Mouse (Mus musculus): ENCODE data around the gene Dlgap1. TPM values are rescaled to one million over a fixed set of nuclear protein-coding genes. Genes with fewer than 3 reads are reported as not detected.

Gene Dlgap1
- polyA plus RNA-seq, 1 experiment from 2014 or later: 0.39 TPM

- ATAC-seq (replicated peaks; ENCODE audit: extremely low read depth, insufficient read depth, low FRiP score): no peak
- H3K9ac ChIP-seq (ENCODE audit: low read length): no peak overlapping the region
- WGBS: 48% methylated on average over 9 of the region's 9 CpGs
- H3K9me3 ChIP-seq (replicated peaks; ENCODE audit: control insufficient read depth, low read length): no peaks in the 10 kb centered on the region
- no peaks in the 10 kb centered on the region for H3K36me3 ChIP-seq (ENCODE audit: control insufficient read depth, insufficient read depth)
- H3K4me1 ChIP-seq (ENCODE audit: control insufficient read depth, insufficient read depth, low read length): peaks cover 13% of the 10 kb centered on the region
- H3K27ac ChIP-seq (ENCODE audit: low read length): no peak overlapping the region
- no peak overlapping the region for H3K4me3 ChIP-seq (ENCODE audit: low read length)
- H3K4me2 ChIP-seq (ENCODE audit: low read depth, low read length): no peak overlapping the region
- H3K27me3 ChIP-seq (ENCODE audit: control insufficient read depth, insufficient read depth, low read length): no peaks in the 10 kb centered on the region
These were observed 777.7 kb downstream of the Dlgap1 start for GRCm38 (mm10) chr17:70746379-70747079.

GRCm38 (mm10) chr17:70747731-70748475, 779.0 kb downstream of the Dlgap1 start:
- H3K4me3 ChIP-seq (ENCODE audit: low read length): peak overlapping the region; percentile 51
- ATAC-seq (replicated peaks; ENCODE audit: extremely low read depth, insufficient read depth, low FRiP score): no peak
- WGBS: 2% methylated on average over 23 of the region's 23 CpGs
- peak overlapping the region; percentile 82 for H3K27ac ChIP-seq (ENCODE audit: low read length)
- peak overlapping the region; percentile 70 for H3K9ac ChIP-seq (ENCODE audit: low read length)
- H3K4me2 ChIP-seq (ENCODE audit: low read depth, low read length): peak overlapping the region; percentile 86
- no peaks in the 10 kb centered on the region for H3K36me3 ChIP-seq (ENCODE audit: control insufficient read depth, insufficient read depth)
- peaks cover 13% of the 10 kb centered on the region for H3K4me1 ChIP-seq (ENCODE audit: control insufficient read depth, insufficient read depth, low read length)
- H3K9me3 ChIP-seq (replicated peaks; ENCODE audit: control insufficient read depth, low read length): no peaks in the 10 kb centered on the region
- H3K27me3 ChIP-seq (ENCODE audit: control insufficient read depth, insufficient read depth, low read length): no peaks in the 10 kb centered on the region

DNA sequence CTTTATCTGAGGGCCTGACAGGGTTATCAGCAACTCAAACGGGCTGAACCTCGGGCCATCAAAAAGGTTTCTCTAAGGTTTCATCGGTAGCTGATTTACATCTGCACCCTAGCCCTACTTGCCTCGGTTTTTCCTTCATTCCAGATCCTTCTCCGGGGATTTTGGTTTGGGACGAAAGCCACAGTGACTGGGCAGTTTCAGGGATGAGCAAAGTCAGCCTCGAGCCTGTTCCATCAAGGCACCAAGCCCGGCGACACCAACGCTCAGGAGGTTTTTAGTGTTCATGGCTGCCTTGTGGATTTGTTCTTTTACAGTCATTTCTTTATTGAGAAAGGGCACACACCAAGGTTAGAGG, 779.6 kb downstream of the Dlgap1 start:
- H3K4me2 ChIP-seq (ENCODE audit: low read depth, low read length): peak overlapping the region; percentile 86
- H3K36me3 ChIP-seq (ENCODE audit: control insufficient read depth, insufficient read depth): no peaks in the 10 kb centered on the region
- H3K9ac ChIP-seq (ENCODE audit: low read length): peak overlapping the region; percentile 70
- 26% methylated on average over 10 of the region's 10 CpGs for WGBS
- no peaks in the 10 kb centered on the region for H3K9me3 ChIP-seq (replicated peaks; ENCODE audit: control insufficient read depth, low read length)
- H3K27ac ChIP-seq (ENCODE audit: low read length): peak overlapping the region; percentile 82
- no peak for ATAC-seq (replicated peaks; ENCODE audit: extremely low read depth, insufficient read depth, low FRiP score)
- no peaks in the 10 kb centered on the region for H3K27me3 ChIP-seq (ENCODE audit: control insufficient read depth, insufficient read depth, low read length)
- peak overlapping the region; percentile 51 for H3K4me3 ChIP-seq (ENCODE audit: low read length)
- peaks cover 13% of the 10 kb centered on the region for H3K4me1 ChIP-seq (ENCODE audit: control insufficient read depth, insufficient read depth, low read length)

GRCm38 (mm10) chr17:70748964-70749650, 780.2 kb downstream of the Dlgap1 start:
- Histone ChIP-seq H3K9me3 (replicated peaks; ENCODE audit: control insufficient read depth, low read length) (no peaks in the 10 kb centered on the region), H3K4me2 (ENCODE audit: low read depth, low read length) (no peak overlapping the region), H3K27ac (ENCODE audit: low read length) (no peak overlapping the region), H3K9ac (ENCODE audit: low read length) (no peak overlapping the region), H3K4me3 (ENCODE audit: low read length) (no peak overlapping the region), H3K36me3 (ENCODE audit: control insufficient read depth, insufficient read depth) (no peaks in the 10 kb centered on the region), H3K27me3 (ENCODE audit: control insufficient read depth, insufficient read depth, low read length) (no peaks in the 10 kb centered on the region), H3K4me1 (ENCODE audit: control insufficient read depth, insufficient read depth, low read length) (peaks cover 13% of the 10 kb centered on the region)
- WGBS: 61% methylated on average over 7 of the region's 7 CpGs
- no peak for ATAC-seq (replicated peaks; ENCODE audit: extremely low read depth, insufficient read depth, low FRiP score)

DNA sequence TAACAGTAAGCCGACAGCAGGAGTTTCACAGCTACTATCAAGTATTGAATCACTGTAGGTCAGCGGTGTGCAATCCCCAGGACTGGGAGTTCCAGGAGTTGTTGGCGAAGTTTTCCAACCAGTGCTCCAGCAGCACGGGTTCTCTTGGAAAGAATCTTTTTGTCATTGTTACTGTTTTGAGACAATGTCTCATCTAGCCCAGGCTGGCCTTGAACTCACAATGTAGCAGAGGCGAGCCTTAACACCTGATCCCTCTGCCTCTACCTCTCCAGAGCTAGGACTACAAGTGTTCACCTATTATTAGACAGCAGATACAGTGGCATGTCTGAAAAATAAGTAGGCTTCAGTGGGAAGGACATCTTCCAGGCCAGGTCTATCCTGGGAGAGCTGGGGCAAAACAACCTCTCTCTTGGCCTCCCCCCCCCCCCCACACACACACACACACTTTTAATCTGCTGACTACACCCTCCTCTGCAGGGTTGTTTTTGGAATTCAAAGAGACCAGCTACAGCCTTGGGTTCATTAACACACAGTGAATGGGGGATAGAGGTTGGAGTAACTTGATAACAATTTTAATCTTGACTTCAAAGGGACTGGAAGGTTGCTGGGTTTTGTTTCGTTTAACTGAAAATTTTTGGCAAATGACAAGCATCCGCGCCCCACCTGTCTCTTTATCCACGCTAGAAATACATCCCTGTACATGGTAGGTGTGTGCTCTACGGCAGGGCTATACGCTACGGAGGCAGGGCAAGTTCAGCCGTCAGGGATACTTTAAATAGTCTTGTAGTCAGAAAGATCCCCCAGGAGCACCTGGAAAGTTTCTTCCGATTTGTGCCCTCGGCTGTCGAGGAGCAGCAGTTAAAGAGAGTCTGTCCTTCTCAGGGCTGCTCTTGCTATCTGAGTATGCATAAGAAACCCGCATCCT, 781.6 kb downstream of the Dlgap1 start:
- Histone ChIP-seq H3K4me3 (ENCODE audit: low read length) (peak overlapping the region; percentile 57), H3K9ac (ENCODE audit: low read length) (peak overlapping the region; percentile 75), H3K36me3 (ENCODE audit: control insufficient read depth, insufficient read depth) (no peaks in the 10 kb centered on the region), H3K4me1 (ENCODE audit: control insufficient read depth, insufficient read depth, low read length) (peaks cover 13% of the 10 kb centered on the region), H3K9me3 (replicated peaks; ENCODE audit: control insufficient read depth, low read length) (no peaks in the 10 kb centered on the region), H3K27ac (ENCODE audit: low read length) (peak overlapping the region; percentile 84), H3K27me3 (ENCODE audit: control insufficient read depth, insufficient read depth, low read length) (0 out of 2 replicates have a peak, but pooled peaks cover 2% of the 10 kb centered on the region), H3K4me2 (ENCODE audit: low read depth, low read length) (peak overlapping the region; percentile 74)
- no peak for ATAC-seq (replicated peaks; ENCODE audit: extremely low read depth, insufficient read depth, low FRiP score)
- 34% methylated on average over 17 of the region's 17 CpGs for WGBS

DNA sequence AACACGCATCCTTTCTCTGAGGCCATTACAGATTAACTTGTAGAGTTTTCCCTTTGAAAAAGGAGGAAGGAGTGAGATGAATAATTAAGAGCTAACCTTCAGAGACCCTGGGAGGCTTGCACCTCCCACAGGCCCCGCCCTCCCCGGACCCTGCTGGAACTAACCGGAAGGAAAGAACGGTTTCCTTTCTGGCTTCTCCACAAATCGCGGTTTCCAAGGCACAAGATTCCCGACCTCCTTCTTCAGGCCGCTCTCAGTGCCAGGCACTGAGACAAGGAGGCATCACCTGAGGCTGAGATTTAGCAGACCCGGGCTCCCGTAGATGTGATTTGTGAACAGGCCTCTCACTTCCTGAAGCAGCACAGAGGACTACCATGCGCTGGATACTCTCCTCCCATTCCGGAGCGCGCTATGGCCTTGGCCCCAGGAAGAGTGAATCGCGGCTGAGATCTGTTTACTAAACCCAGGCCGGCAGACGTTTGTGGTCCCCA, 782.3 kb downstream of the Dlgap1 start:
- H3K36me3 ChIP-seq (ENCODE audit: control insufficient read depth, insufficient read depth): no peaks in the 10 kb centered on the region
- peak overlapping the region; percentile 74 for H3K4me2 ChIP-seq (ENCODE audit: low read depth, low read length)
- H3K27ac ChIP-seq (ENCODE audit: low read length): peak overlapping the region; percentile 84
- H3K9me3 ChIP-seq (replicated peaks; ENCODE audit: control insufficient read depth, low read length): no peaks in the 10 kb centered on the region
- H3K9ac ChIP-seq (ENCODE audit: low read length): peak overlapping the region; percentile 75
- peak; percentile 35 for ATAC-seq (replicated peaks; ENCODE audit: extremely low read depth, insufficient read depth, low FRiP score)
- peaks cover 13% of the 10 kb centered on the region for H3K4me1 ChIP-seq (ENCODE audit: control insufficient read depth, insufficient read depth, low read length)
- 3% methylated on average over 19 of the region's 19 CpGs for WGBS
- 0 out of 2 replicates have a peak, but pooled peaks cover 2% of the 10 kb centered on the region for H3K27me3 ChIP-seq (ENCODE audit: control insufficient read depth, insufficient read depth, low read length)
- peak overlapping the region; percentile 57 for H3K4me3 ChIP-seq (ENCODE audit: low read length)

GRCm38 (mm10) chr17:70751676-70752075, 782.8 kb downstream of the Dlgap1 start:
- H3K4me2 ChIP-seq (ENCODE audit: low read depth, low read length): peak overlapping the region; percentile 74
- H3K36me3 ChIP-seq (ENCODE audit: control insufficient read depth, insufficient read depth): no peaks in the 10 kb centered on the region
- H3K27ac ChIP-seq (ENCODE audit: low read length): peak overlapping the region; percentile 84
- peak overlapping the region; percentile 57 for H3K4me3 ChIP-seq (ENCODE audit: low read length)
- H3K9me3 ChIP-seq (replicated peaks; ENCODE audit: control insufficient read depth, low read length): no peaks in the 10 kb centered on the region
- 0 out of 2 replicates have a peak, but pooled peaks cover 2% of the 10 kb centered on the region for H3K27me3 ChIP-seq (ENCODE audit: control insufficient read depth, insufficient read depth, low read length)
- H3K9ac ChIP-seq (ENCODE audit: low read length): peak overlapping the region; percentile 75
- 41% methylated on average over 6 of the region's 6 CpGs for WGBS
- H3K4me1 ChIP-seq (ENCODE audit: control insufficient read depth, insufficient read depth, low read length): peaks cover 13% of the 10 kb centered on the region
- ATAC-seq (replicated peaks; ENCODE audit: extremely low read depth, insufficient read depth, low FRiP score): no peak

- 79% methylated on average over 13 of the region's 13 CpGs for WGBS
- no peak overlapping the region for H3K27ac ChIP-seq (ENCODE audit: low read length)
- H3K36me3 ChIP-seq (ENCODE audit: control insufficient read depth, insufficient read depth): no peaks in the 10 kb centered on the region
- H3K27me3 ChIP-seq (ENCODE audit: control insufficient read depth, insufficient read depth, low read length): 0 out of 2 replicates have a peak, but pooled peaks cover 2% of the 10 kb centered on the region
- H3K9me3 ChIP-seq (replicated peaks; ENCODE audit: control insufficient read depth, low read length): no peaks in the 10 kb centered on the region
- H3K4me1 ChIP-seq (ENCODE audit: control insufficient read depth, insufficient read depth, low read length): peaks cover 7% of the 10 kb centered on the region
- no peak overlapping the region for H3K4me3 ChIP-seq (ENCODE audit: low read length)
- H3K4me2 ChIP-seq (ENCODE audit: low read depth, low read length): no peak overlapping the region
- ATAC-seq (replicated peaks; ENCODE audit: extremely low read depth, insufficient read depth, low FRiP score): no peak
- no peak overlapping the region for H3K9ac ChIP-seq (ENCODE audit: low read length)
These were observed 784.7 kb downstream of the Dlgap1 start for GRCm38 (mm10) chr17:70753444-70754032.
